Mouse (Mus musculus) B cell, adult 2 months (primary cell): ENCODE data around the gene Cplx3.

Experiments used
- DNase-seq, 2 experiments: peaks; one replicate each; pipeline ENCODE4 v3.0.0; 2022

Gene Cplx3

DNA sequence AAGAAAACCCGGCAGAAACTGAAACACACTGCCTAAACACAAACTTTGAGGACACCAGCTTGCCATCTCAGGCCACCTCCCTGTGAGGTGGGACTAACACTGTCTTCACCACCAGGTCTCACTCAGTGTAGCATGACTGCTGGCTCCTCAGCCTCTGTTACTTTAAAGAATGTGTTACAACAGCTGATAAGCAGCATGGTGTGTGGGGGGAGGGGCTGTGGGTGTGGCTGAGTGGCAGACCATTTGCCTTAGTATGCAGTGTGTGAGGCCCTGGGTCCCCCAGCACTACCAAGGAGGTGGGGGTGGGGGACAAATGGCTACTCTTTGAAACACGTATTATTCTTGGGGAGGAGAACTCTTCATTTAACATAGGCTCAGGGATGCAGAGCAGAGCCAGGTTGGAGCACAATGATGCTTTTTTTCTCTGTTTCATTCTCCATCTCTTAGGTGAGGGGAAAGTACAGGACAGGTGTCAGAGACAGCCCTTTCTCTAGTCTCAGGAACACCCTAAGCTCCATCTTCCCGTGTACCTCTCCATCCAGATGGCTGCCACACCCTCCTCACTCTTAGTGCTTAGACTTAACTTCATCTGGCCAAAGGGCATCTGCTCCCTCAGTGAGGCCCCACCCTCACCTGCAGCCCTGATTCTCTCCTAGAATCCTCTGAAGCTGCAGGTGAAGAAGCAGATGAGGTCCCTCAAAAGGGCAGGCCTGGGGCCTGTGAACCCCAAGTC lies 5.3 kb downstream of the Cplx3 start:
- no peak for DNase-seq

GRCm38 (mm10) chr9:57598851-57599563 lies 7.1 kb downstream of the Cplx3 start:
- DNase-seq: no peak

DNA sequence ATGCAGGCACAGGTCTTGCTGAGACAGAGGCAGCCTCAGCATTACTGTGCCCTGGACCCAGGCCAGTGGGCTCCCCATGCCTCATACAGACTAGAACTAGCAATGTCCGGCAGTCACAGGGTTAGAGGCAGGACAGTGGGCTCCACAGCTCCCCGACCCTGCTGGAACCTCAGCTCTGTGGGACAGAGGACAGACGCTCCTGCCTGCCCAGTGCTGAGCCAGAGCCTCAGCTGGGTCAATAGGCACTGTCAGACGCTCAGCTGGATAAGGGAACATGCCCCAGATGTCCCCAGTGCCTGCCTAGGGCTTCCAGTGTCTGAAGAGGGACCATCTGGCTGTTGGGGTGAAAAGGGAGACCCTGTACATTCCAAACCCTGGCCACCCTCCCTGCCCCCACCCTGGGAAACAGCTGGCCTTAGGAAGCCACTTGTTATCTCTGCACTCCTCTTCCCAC lies 8.1 kb downstream of the Cplx3 start:
- DNase-seq: no peak

GRCm38 (mm10) chr9:57597265-57597664 lies 8.8 kb downstream of the Cplx3 start:
- DNase-seq: no peak

DNA sequence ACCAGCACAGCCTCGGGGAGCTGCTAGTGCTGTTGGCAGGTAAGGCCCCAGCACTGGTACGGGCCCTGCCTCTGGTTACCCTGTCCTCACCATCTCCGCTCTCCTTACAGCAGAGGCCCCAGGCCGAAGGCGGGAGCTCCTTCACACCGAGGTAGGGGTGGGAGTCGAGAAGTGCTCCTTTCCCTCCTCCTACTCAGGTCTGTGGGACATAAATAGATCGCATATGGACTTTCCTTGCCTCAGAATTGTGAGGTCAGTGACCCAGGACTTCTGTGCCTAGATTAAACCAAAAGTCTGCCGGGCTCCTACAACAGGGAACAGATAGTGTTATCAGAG lies 11.9 kb downstream of the Cplx3 start:
- DNase-seq: no peak

GRCm38 (mm10) chr9:57593454-57594173 lies 12.5 kb downstream of the Cplx3 start:
- DNase-seq: no peak

DNA sequence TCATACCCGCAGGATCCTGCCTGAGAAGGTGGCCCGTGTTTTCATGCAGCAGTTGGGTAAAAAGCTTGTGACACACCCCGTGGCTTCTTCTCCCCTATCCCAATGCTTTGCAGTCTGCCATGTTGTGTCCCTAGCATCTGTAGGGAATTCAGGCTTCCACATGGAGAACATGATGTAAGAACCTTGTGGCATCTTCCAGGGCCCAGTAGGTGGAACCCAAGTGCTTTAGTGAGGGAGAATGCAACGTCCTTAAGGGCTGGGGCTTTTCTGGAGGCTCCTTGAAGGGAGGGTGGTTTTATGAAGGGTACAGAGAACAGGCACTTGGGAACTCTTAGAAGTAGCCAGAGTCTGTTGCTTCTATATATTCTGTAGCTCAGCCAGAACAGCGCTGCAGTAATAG lies 15.4 kb downstream of the Cplx3 start:
- DNase-seq: no peak

DNA sequence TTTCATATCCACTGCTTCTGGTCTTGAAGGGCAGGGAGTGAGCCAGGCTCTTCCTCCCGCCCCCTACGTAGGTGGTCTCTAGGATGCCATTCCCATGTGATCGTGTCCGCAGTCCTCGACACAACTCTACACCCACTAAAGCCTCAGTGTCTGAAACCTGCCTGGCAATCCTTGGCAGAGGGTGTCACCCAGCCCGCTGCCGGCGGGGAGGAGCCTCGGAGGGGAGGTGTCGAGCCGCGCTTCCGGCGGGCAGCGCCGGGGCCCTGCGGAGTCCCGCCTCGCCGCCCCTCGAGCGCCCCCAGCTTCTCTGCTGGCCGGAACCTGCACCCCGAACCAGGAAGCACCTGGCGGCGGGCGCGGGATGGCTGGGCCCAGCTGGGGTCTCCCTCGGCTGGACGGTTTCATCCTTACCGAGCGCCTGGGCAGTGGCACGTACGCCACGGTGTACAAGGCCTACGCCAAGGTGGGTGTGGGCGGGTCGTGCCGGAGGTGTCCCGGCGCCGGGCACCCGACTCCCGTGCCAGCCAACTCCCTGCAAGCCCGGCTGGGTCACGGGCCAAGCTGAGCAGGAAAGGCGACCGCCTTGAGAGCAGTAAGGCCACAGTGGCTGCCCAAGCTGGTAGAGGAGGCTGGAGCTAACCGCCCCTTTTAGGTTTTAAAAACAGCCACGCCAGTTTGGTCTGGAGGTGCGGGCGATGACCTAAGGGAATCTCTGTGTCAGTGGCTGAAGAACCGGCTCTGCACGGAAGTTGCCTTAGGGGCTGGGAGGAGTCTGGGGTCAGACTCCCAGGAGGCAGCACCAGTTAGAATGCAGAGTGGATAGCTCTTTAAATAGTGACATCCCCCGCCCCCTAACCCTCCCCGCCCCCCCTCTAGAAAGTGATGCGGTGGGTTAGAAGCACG lies 16.6 kb downstream of the Cplx3 start, which contains the start of gene Ulk3:
Ulk3 (plus strand) TSS at position 229 of the 903 bp plus-strand sequence.
- peak; percentile 84 to 86 for DNase-seq

- peak in 1 of 2 experiments; percentile 12 for DNase-seq
Observed at GRCm38 (mm10) chr9:57584991-57585390, 21.1 kb downstream of the Cplx3 start.

GRCm38 (mm10) chr9:57577144-57577849 lies 28.8 kb downstream of the Cplx3 start:
- no peak for DNase-seq

- DNase-seq: no peak
Observed at GRCm38 (mm10) chr9:57575577-57575976, 30.5 kb downstream of the Cplx3 start.

- no peak for DNase-seq
Observed at GRCm38 (mm10) chr9:57574397-57574796, 31.7 kb downstream of the Cplx3 start.

DNA sequence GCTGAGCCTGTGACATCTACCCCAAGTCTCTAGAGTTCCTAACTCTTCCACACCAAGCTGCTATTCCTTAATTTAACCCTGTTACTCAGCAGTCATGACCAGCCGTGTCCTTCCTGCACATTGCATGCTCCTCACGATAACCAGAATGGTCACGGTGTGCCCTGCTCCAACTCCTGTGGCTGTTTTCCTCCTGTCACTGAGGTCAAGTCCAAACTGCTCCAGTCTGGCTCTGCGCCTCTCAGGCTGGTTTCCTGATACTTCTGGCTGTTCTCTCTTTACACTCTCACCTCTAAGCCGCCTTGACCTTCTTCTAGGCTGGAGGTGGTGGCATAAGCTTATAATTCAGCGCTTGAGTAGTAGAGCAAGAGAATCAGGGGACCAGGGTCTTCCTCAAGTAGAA lies 37.6 kb downstream of the Cplx3 start:
- DNase-seq: no peak

- peak in 1 of 2 experiments; percentile 10 for DNase-seq
Observed at GRCm38 (mm10) chr9:57566846-57567245, 39.2 kb downstream of the Cplx3 start.

DNA sequence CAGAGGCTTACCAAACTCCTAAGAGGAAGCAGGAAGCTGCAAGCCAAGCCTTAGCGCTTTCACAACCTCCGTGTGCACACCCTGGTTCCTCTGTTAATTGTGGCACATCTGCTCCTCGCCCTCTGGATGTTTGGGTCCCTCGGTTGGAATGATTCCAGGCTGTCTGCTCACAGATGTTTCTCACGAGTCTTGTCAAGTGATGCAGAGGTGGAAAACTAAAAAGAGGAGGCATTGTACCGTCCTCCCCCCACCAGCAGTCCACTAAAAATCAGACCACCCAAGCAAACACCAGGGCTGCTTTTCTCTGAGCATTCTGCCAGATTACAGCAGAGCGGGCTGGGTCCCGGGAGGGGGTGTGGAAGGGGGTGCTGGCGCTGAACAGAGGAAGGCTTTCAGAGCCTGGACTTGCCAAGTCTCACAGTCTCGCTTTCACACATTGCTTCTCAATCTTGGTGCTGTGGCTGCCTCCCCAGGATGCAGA lies 40.3 kb downstream of the Cplx3 start:
- peak in 1 of 2 experiments; percentile 7 for DNase-seq

- no peak for DNase-seq
Observed at GRCm38 (mm10) chr9:57564609-57565008, 41.5 kb downstream of the Cplx3 start.

DNA sequence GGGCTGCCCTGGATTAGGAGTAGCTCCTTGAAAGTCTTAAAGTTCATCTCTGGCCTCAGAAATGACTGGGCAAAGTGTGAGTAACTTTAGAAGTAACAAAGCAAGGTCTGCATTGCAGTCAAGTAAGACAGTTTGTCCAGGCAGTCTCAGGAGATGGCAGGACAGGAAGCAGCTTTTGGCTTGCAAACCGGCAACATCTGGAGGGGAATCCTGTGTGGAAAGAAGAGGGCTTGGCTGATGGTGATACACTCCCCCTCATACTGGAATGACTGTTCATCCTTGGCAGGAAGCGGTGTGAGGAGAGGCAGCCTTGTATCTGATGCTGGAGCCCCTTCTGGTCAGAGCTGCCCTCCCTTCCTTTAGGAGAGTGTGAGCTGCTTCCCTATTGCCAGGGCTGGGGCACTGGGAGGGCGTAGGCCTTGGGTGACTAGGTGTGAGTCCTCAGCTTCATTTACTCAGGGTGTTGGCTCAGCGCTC lies 43.1 kb downstream of the Cplx3 start:
- no peak for DNase-seq

DNA sequence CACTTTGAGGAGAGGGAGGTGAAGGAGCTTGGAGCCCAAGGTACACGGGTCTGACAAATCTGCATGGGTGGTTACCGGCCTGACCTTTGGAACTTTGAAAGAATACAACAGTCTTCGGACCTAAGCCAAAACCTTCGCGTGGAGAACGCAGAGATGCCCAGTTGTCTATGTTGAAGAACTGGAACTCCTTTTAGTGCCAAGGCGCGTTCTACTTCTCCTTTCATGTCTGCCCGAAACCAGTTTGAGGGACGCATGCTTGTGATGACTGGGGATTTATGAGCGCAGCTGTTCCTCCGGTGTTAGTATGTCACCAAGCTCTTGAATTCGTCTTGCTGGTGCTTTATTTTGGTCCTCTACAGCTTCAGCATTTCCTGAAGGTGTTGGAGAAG lies 44.4 kb downstream of the Cplx3 start:
- DNase-seq: peak; percentile 65 to 72

GRCm38 (mm10) chr9:57560861-57561710 lies 45.0 kb downstream of the Cplx3 start, which contains the start of gene Scamp2:
Gene Scamp2, plus strand, starts transcription at chr9:57560943.
- DNase-seq: peak; percentile 96 to 97

DNA sequence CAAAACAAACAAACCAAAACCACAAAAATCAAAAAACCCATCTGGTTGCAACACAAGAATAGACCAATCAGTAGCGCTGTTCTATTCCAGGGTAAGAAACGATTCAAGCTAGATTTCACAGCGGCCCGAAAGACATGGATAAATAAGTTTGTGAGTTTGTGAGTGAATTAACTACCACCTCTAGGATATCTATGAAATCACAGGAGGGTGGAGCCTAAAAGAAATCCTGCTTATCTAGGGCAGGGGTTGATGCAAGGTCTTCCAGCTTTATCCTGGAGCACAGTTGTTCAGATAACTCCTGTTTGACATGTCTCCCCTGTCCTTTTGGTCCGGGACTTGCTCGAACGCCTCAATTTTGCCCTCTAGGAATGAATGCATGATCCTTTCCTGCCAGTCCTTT lies 45.8 kb downstream of the Cplx3 start:
- no peak for DNase-seq

DNA sequence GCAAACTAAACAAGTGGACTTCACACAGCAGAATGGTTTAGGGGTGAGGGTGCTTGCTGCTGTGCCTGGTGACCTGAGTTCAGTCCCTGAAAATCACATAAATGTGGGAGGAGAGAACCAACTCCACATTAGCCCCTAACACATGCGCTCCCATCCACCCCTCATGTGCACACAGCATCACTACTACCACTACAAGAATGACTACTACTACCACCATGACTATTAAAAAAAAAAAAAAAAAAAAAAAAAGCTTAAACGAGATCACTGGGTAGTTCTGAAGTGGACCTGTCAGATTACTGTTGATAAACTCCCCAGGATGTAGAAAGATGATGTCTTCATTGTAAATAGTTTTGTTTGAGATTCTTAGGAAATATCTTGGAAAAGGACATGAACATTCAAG lies 46.5 kb downstream of the Cplx3 start:
- no peak for DNase-seq
